Mouse (Mus musculus): ENCODE results near the gene Pabpn1.

DNA sequence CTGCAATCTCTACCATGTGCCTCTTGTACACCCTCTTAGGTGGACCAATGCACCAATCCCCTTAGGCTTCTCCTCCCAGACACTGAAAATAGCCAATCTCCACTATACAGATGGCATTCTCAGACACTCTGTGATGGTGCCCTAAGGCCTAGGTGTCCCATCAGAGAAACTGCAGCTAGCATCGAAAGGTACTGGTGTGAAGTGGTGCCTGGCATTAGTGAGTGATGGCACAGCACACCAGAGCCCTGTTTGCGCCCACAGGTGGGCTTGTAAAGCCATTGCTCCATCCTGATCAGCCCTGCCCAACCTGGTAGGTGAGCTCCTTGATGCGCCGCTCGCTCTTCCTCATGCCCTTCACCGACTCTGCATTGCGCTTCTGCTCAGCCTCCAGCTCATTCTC is 51.7 kb downstream of the Pabpn1 start:
- TF ChIP-seq CTCF (IDR thresholded peaks at IDR 0.05; ENCODE audit: low read depth) (no peak), EP300 (optimal IDR thresholded peaks at IDR 0.05) (no peak)
